In genomic region chr11:94212997-94213396, GRCm38 (mm10) we compare ENCODE assay signal across 9 mouse cellular contexts. TPM values are rescaled to one million over a fixed set of nuclear protein-coding genes. Genes with fewer than 3 reads are reported as not detected.
DNase-seq lines count a peak whose midpoint lies in the region; ATAC-seq and TF ChIP-seq lines count a peak whose summit lies in the region.
"Had no signal": no experiment of that assay in that cellular context is flagged by ENCODE, and none has a peak within 500 bp of the region (broad histone marks: within the 10 kb centered on the region; RNA-seq: fewer than 3 reads in every experiment).

No protein-coding gene starts in this region.

- H3K4me3 ChIP-seq in kidney, embryonic 14.5 days (ENCODE audit: low read length): peak overlapping the region; percentile 94
- peak overlapping the region; percentile 88 for H3K4me3 ChIP-seq in embryonic facial prominence, embryonic 13.5 days
- H3K4me3 ChIP-seq in intestine, embryonic 14.5 days (ENCODE audit: low read depth, low read length): peak overlapping the region; percentile 67
- peak overlapping the region; percentile 99 for H3K4me3 ChIP-seq in midbrain, postnatal 0 days (ENCODE audit: low read depth, low read length)

- H3K4me1 ChIP-seq in kidney, embryonic 14.5 days (ENCODE audit: control insufficient read depth, insufficient read depth, low read length): peaks cover 5% of the 10 kb centered on the region; the same call in 1 of the 2 replicates
- H3K4me1 ChIP-seq in embryonic facial prominence, embryonic 13.5 days: peaks cover 20% of the 10 kb centered on the region
- peaks cover 7% of the 10 kb centered on the region for H3K4me1 ChIP-seq in intestine, embryonic 14.5 days (replicated peaks; ENCODE audit: control insufficient read depth, insufficient read depth, low read length)
- H3K4me1 ChIP-seq in midbrain, postnatal 0 days (ENCODE audit: insufficient read depth, low read length): peaks cover 4% of the 10 kb centered on the region; the same call in 1 of the 2 replicates

- 30% methylated on average over 4 of the region's 4 CpGs for WGBS in kidney, embryonic 14.5 days
- WGBS in embryonic facial prominence, embryonic 13.5 days: 68% methylated on average over 4 of the region's 4 CpGs
- WGBS in intestine, embryonic 14.5 days: 59% methylated on average over 4 of the region's 4 CpGs
- WGBS in midbrain, postnatal 0 days: 56% methylated on average over 4 of the region's 4 CpGs

- H3K9ac ChIP-seq in kidney, embryonic 14.5 days (ENCODE audit: low read depth, low read length): peak overlapping the region; percentile 9; the same call in 1 of the 2 replicates
- no peak overlapping the region for H3K9ac ChIP-seq in embryonic facial prominence, embryonic 13.5 days
- no peak overlapping the region; the same call in 1 of the 2 replicates for H3K9ac ChIP-seq in intestine, embryonic 14.5 days (ENCODE audit: low read length)
- peak overlapping the region; percentile 99; the same call in 1 of the 2 replicates for H3K9ac ChIP-seq in midbrain, postnatal 0 days (replicated peaks; ENCODE audit: low read length, poor library complexity, severe bottlenecking)

- no peak overlapping the region for H3K27ac ChIP-seq in kidney, embryonic 14.5 days (ENCODE audit: low read depth, low read length)
- no peak overlapping the region for H3K27ac ChIP-seq in embryonic facial prominence, embryonic 13.5 days
- H3K27ac ChIP-seq in intestine, embryonic 14.5 days (ENCODE audit: low read depth): no peak overlapping the region
- H3K27ac ChIP-seq in midbrain, postnatal 0 days (ENCODE audit: low read depth, low read length): no peak overlapping the region

- DNase-seq in kidney, postnatal 10 days: no peak
- DNase-seq in intestine, embryonic 14.5 days (ENCODE audit: low spot score): no peak
- no peak for DNase-seq in midbrain, postnatal 0 days (ENCODE audit: low spot score)
- DNase-seq in gastrocnemius, postnatal 4 days (ENCODE audit: low spot score in 2 of 2): no peak
- DNase-seq in gastrocnemius, adult 8-10 months (ENCODE audit: low spot score in 2 of 2): no peak
- DNase-seq in adrenal gland, adult 8-10 months: no peak

- H3K27me3 ChIP-seq in kidney, embryonic 14.5 days (ENCODE audit: control insufficient read depth, insufficient read depth, low read length): no peaks in the 10 kb centered on the region
- no peaks in the 10 kb centered on the region for H3K27me3 ChIP-seq in embryonic facial prominence, embryonic 13.5 days
- no peaks in the 10 kb centered on the region for H3K27me3 ChIP-seq in intestine, embryonic 14.5 days (replicated peaks; ENCODE audit: control insufficient read depth, insufficient read depth, low read length)
- no peaks in the 10 kb centered on the region for H3K27me3 ChIP-seq in midbrain, postnatal 0 days (ENCODE audit: insufficient read depth, low read length)
- H3K27me3 ChIP-seq: Patski had no signal

- no peak for TF ChIP-seq CTCF in midbrain, postnatal 0 days (IDR thresholded peaks at IDR 0.05)

- H3K36me3 ChIP-seq in kidney, embryonic 14.5 days (ENCODE audit: control insufficient read depth, insufficient read depth, low read length): peaks cover 13% of the 10 kb centered on the region
- peaks cover 11% of the 10 kb centered on the region for H3K36me3 ChIP-seq in embryonic facial prominence, embryonic 13.5 days
- H3K36me3 ChIP-seq in intestine, embryonic 14.5 days (ENCODE audit: control insufficient read depth, insufficient read depth, low read length): peaks cover 19% of the 10 kb centered on the region
- H3K36me3 ChIP-seq in midbrain, postnatal 0 days (ENCODE audit: insufficient read depth, low read length): peaks cover 12% of the 10 kb centered on the region; the same call in 1 of the 2 replicates

- ATAC-seq in kidney, embryonic 14.5 days (ENCODE audit: low FRiP score, low TSS enrichment): no peak
- no peak for ATAC-seq in embryonic facial prominence, embryonic 13.5 days (ENCODE audit: insufficient number of reproducible peaks, insufficient read depth, low FRiP score, low TSS enrichment, low read depth)
- no peak for ATAC-seq in intestine, embryonic 14.5 days (replicated peaks; ENCODE audit: low FRiP score, low TSS enrichment, low read depth)
- no peak for ATAC-seq in midbrain, postnatal 0 days (ENCODE audit: low FRiP score)
- ATAC-seq: Patski had no signal

- peak overlapping the region; percentile 45 for H3K4me2 ChIP-seq in kidney, embryonic 14.5 days (replicated peaks; ENCODE audit: low read depth, low read length)
- H3K4me2 ChIP-seq in embryonic facial prominence, embryonic 13.5 days: peak overlapping the region; percentile 61
- peak overlapping the region; percentile 100 for H3K4me2 ChIP-seq in intestine, embryonic 14.5 days (ENCODE audit: low read length)
- H3K4me2 ChIP-seq in midbrain, postnatal 0 days (ENCODE audit: low read depth, low read length, poor library complexity, severe bottlenecking): peak overlapping the region; percentile 62

- H3K9me3 ChIP-seq in kidney, embryonic 14.5 days (ENCODE audit: control insufficient read depth, low read length): no peaks in the 10 kb centered on the region
- H3K9me3 ChIP-seq in embryonic facial prominence, embryonic 13.5 days: no peaks in the 10 kb centered on the region
- H3K9me3 ChIP-seq in intestine, embryonic 14.5 days (ENCODE audit: control insufficient read depth, low read length): no peaks in the 10 kb centered on the region
- no peaks in the 10 kb centered on the region for H3K9me3 ChIP-seq in midbrain, postnatal 0 days (ENCODE audit: low read length)

RNA-seq across cellular contexts. Expression of gene Tob1, which starts 1.7 kb away (rescaled TPM):
- 27.2 and 36.6 TPM in 2 replicates for polyA plus RNA-seq in kidney, embryonic 14.5 days (2014; fragmentation: Nextera tagmentation; extraction: Ambion mirVana)
- 25.9 and 26.7 TPM in 2 replicates for polyA plus RNA-seq in embryonic facial prominence, embryonic 13.5 days (2015; fragmentation: Nextera tagmentation; extraction: Ambion mirVana)
- polyA plus RNA-seq in intestine, embryonic 14.5 days (2014; fragmentation: Nextera tagmentation; extraction: Ambion mirVana): 16.7 and 24.1 TPM in 2 replicates
- total RNA-seq in midbrain, postnatal 0 days (2014; rRNA removed): 15.6 and 20.4 TPM in 2 replicates
- 25.5 and 27.9 TPM in 2 replicates for polyA plus RNA-seq in midbrain, postnatal 0 days (2015; fragmentation: Nextera tagmentation; extraction: Ambion mirVana)
- 10 to 100 TPM; 81.4 to 89.8 TPM for total RNA-seq in gastrocnemius, postnatal 4 days (2021)
- total RNA-seq in gastrocnemius, adult 8-10 months (2022): 100 to 1,000 TPM; 196 to 240 (median 221) TPM
- total RNA-seq in adrenal gland, adult 8-10 months (2022): 100 to 1,000 TPM; 162 to 301 (median 191) TPM

RNA-seq across cellular contexts. Expression of gene Wfikkn2, which starts 32.8 kb away (rescaled TPM):
- 0.79 and 1.2 TPM in 2 replicates for polyA plus RNA-seq in kidney, embryonic 14.5 days (2014; fragmentation: Nextera tagmentation; extraction: Ambion mirVana)
- polyA plus RNA-seq in embryonic facial prominence, embryonic 13.5 days (2015; fragmentation: Nextera tagmentation; extraction: Ambion mirVana): 9.3 and 9.8 TPM in 2 replicates
- 1.3 and 1.7 TPM in 2 replicates for polyA plus RNA-seq in intestine, embryonic 14.5 days (2014; fragmentation: Nextera tagmentation; extraction: Ambion mirVana)
- 5.0 and 10.0 TPM in 2 replicates for total RNA-seq in midbrain, postnatal 0 days (2014; rRNA removed)
- 2.6 and 2.7 TPM in 2 replicates for polyA plus RNA-seq in midbrain, postnatal 0 days (2015; fragmentation: Nextera tagmentation; extraction: Ambion mirVana)
- 1 to 10 TPM; 2.8 to 3.1 TPM for total RNA-seq in gastrocnemius, postnatal 4 days (2021)
- total RNA-seq in gastrocnemius, adult 8-10 months (2022): 10 to 100 TPM; 12.1 to 16.7 (median 13.5) TPM
- total RNA-seq in adrenal gland, adult 8-10 months (2022): 1 to 10 TPM in 2 of 4 experiments, under 1 TPM in 2; 0.26 to 2.2 (median 0.97) TPM

Comparison
In these comparisons a context has a peak if more than half of its experiments do, and no peak if none do; other contexts are left out.
1. H3K4me2 ChIP-seq: peak in every context shown above with its lines; median percentile 100 in intestine, embryonic 14.5 days; 62 in midbrain, postnatal 0 days; 61 in embryonic facial prominence, embryonic 13.5 days; 45 in kidney, embryonic 14.5 days.
2. H3K9ac ChIP-seq: peak in kidney, embryonic 14.5 days (single experiment) and midbrain, postnatal 0 days (single experiment); none in embryonic facial prominence, embryonic 13.5 days (single experiment) and intestine, embryonic 14.5 days (single experiment).
3. Peak in every context shown above with its lines, with median percentiles within 50 percentile points of each other: H3K4me3 ChIP-seq.